Mouse (Mus musculus) spleen, embryonic (tissue): ENCODE results near the gene Lrrc23.
"Not testable (repeated sequence)": the region's sequence is repeated elsewhere in the genome, so short reads cannot be mapped to it uniquely, and the experiment has no call there.

Source experiments
- CTCF ChIA-PET: fragments of 350-600 bp; sonication (Branson Sonifier 250); formaldehyde crosslinking; loops from one replicate; lab custom pipeline; 2022; lab: Charles Lee

Gene Lrrc23

GRCm38 (mm10) chr6:124779222-124779983, at the start of gene Lrrc23:
Lrrc23 (minus strand) TSS chr6:124779727.
- CTCF ChIA-PET: interaction anchor here (0.6 kb wide), 1 partner anchor 323 kb away, joined by 3 read pairs; no protein-coding TSS in a partner anchor

- CTCF ChIA-PET: interaction anchor here (1.0 kb wide), 1 partner anchor 19 kb away, joined by 3 read pairs; no protein-coding TSS in a partner anchor
Measured at GRCm38 (mm10) chr6:124828101-124828592, 48.6 kb upstream of the Lrrc23 start.

GRCm38 (mm10) chr6:124822049-124822448, 42.5 kb upstream of the Lrrc23 start:
- CTCF ChIA-PET: no interaction called here

GRCm38 (mm10) chr6:124820891-124821290, 41.4 kb upstream of the Lrrc23 start:
- CTCF ChIA-PET: interaction anchor here (0.6 kb wide), 1 partner anchor 82 kb away, joined by 3 read pairs; no protein-coding TSS in a partner anchor

GRCm38 (mm10) chr6:124817971-124818370, 38.4 kb upstream of the Lrrc23 start:
- CTCF ChIA-PET: no interaction called here

GRCm38 (mm10) chr6:124817563-124817962, 38.0 kb upstream of the Lrrc23 start:
- CTCF ChIA-PET: no interaction called here

- CTCF ChIA-PET: no interaction called here
Measured at GRCm38 (mm10) chr6:124817125-124817524, 37.6 kb upstream of the Lrrc23 start.

GRCm38 (mm10) chr6:124816611-124817010, 37.1 kb upstream of the Lrrc23 start:
- CTCF ChIA-PET: no interaction called here

GRCm38 (mm10) chr6:124814858-124815774, 35.6 kb upstream of the Lrrc23 start:
- CTCF ChIA-PET: interaction anchor here (0.6 kb wide), 4 partner anchors 21 to 58 kb away, joined by 3 to 5 read pairs (median 4); no protein-coding TSS in a partner anchor

- CTCF ChIA-PET: interaction anchor here (0.6 kb wide), 5 partner anchors 20 to 57 kb away, joined by 3 to 5 read pairs (median 3); no protein-coding TSS in a partner anchor
Measured at GRCm38 (mm10) chr6:124814448-124814847, 34.9 kb upstream of the Lrrc23 start.

- CTCF ChIA-PET: interaction anchor here (0.6 kb wide), 1 partner anchor 32 kb away, joined by 3 read pairs; no protein-coding TSS in a partner anchor
Measured at GRCm38 (mm10) chr6:124813933-124814332, 34.4 kb upstream of the Lrrc23 start, which contains the start of gene Tpi1. Tpi1 (minus strand) TSS chr6:124814296.

- CTCF ChIA-PET: interaction anchor here (0.6 kb wide), 1 partner anchor 79 kb away, joined by 3 read pairs; no protein-coding TSS in a partner anchor
Measured at GRCm38 (mm10) chr6:124813496-124813895, 34.0 kb upstream of the Lrrc23 start.

- CTCF ChIA-PET: interaction anchor here (0.6 kb wide), 1 partner anchor 80 kb away, joined by 3 read pairs; no protein-coding TSS in a partner anchor
Measured at GRCm38 (mm10) chr6:124812848-124813247, 33.3 kb upstream of the Lrrc23 start.

GRCm38 (mm10) chr6:124811701-124812560, 32.4 kb upstream of the Lrrc23 start:
- CTCF ChIA-PET: no interaction called here

- CTCF ChIA-PET: no interaction called here
Measured at GRCm38 (mm10) chr6:124811403-124811665, 31.8 kb upstream of the Lrrc23 start.

GRCm38 (mm10) chr6:124810566-124811402, 31.3 kb upstream of the Lrrc23 start:
- CTCF ChIA-PET: not testable (repeated sequence)

GRCm38 (mm10) chr6:124809775-124810538, 30.4 kb upstream of the Lrrc23 start:
- CTCF ChIA-PET: interaction anchor here (1.2 kb wide), 1 partner anchor 18 kb away, joined by 3 read pairs; no protein-coding TSS in a partner anchor

GRCm38 (mm10) chr6:124809052-124809774, 29.7 kb upstream of the Lrrc23 start:
- CTCF ChIA-PET: interaction anchor here (1.0 to 1.2 kb wide), 2 partner anchors 19 to 93 kb away, joined by 3 read pairs; no protein-coding TSS in a partner anchor
